Mouse (Mus musculus): Measurements from ENCODE around the gene Elfn2.

DNA sequence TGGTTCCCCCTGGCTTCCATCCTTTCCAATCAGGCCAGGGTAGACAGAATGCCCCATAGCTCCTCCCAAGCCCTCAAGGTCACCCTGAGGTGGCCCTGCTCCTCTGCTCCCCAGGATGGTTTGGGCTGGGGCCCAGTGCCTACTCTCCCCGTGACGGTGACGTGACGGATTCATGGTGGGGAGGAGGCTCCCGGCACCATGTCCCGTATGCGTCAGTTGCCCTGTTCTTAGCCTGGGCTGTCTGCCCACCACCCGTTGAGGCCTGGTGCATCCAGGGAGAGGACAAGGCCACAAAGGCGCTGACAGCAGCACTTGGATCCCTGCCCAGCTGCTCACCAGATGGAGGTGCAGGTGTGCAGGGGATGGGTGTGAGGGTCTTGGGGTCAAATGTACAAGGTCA, 41.6 kb downstream of the Elfn2 start:
- no peak for TF ChIP-seq CTCF (IDR thresholded peaks at IDR 0.05; ENCODE audit: borderline replicate concordance, insufficient read depth, low read depth, low read length)
- TF ChIP-seq POLR2A (IDR thresholded peaks at IDR 0.05; ENCODE audit: borderline replicate concordance, insufficient read depth, low read length), result no peak
